20 mouse cellular contexts compared by ENCODE assay signal in the genomic region with DNA sequence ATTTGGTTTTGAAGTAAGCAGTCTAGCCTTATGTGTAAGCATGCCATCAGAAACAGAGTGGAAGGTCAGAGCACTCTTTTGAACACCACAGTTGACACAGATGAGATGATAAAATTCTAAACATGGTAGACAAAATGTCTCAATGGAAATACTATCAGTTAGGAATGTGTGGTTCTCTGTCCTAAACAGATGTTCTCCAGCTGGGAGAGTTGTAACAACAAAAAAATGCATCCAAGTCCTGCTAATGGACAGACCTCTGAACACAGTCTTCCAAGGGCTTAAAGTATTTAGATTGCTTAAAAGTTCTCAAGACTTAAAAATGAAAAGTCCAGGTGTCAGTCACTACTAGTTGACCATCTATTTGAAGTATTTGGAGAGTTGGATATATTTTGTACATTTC.
DNase-seq lines count a peak whose midpoint lies in the region; ATAC-seq and TF ChIP-seq lines count a peak whose summit lies in the region.
"Had no signal": no experiment of that assay in that cellular context is flagged by ENCODE, and none has a peak within 500 bp of the region (broad histone marks: within the 10 kb centered on the region; RNA-seq: fewer than 3 reads in every experiment).

No protein-coding gene starts in this region.

- no peak for TF ChIP-seq CTCF in gastrocnemius, adult 2 months (IDR thresholded peaks at IDR 0.05)

- no peak overlapping the region for H3K9ac ChIP-seq in lung, embryonic 16.5 days (ENCODE audit: low read length)
- H3K9ac ChIP-seq in hindbrain, embryonic 13.5 days, result no peak overlapping the region
- H3K9ac ChIP-seq: embryonic facial prominence, embryonic 12.5 days; embryonic facial prominence, embryonic 15.5 days; forebrain, embryonic 12.5 days; heart, embryonic 12.5 days; heart, embryonic 15.5 days; hindbrain, embryonic 14.5 days had no signal

- peaks cover 2% of the 10 kb centered on the region; the same call in 1 of the 2 replicates for H3K27me3 ChIP-seq in lung, embryonic 16.5 days (ENCODE audit: control insufficient read depth, insufficient read depth, low read depth, low read length)
- no peaks in the 10 kb centered on the region for H3K27me3 ChIP-seq in myocyte (ENCODE audit: control insufficient read depth, insufficient read depth, insufficient read length)
- H3K27me3 ChIP-seq in hindbrain, embryonic 13.5 days, result peaks cover 29% of the 10 kb centered on the region
- H3K27me3 ChIP-seq: heart, embryonic 12.5 days had no signal

- H3ac ChIP-seq in myocyte (ENCODE audit: control insufficient read depth, insufficient read length), result no peak overlapping the region

- intact Hi-C loops in gastrocnemius, adult 2 months (cut with DNase I), result loop anchor here (5.0 kb wide), 1 partner anchor 120 kb away; no protein-coding TSS in a partner anchor
- intact Hi-C loops in gastrocnemius, postnatal 14 days (cut with DNase I; ENCODE audit: low total_unique reads), result no loop called here

- H3K27ac ChIP-seq in gastrocnemius, adult 2 months, result peak overlapping the region; percentile 20; the same call in 1 of the 2 replicates
- H3K27ac ChIP-seq in lung, embryonic 16.5 days (ENCODE audit: low read length), result no peak overlapping the region
- H3K27ac ChIP-seq in hindbrain, embryonic 13.5 days, result no peak overlapping the region
- H3K27ac ChIP-seq: embryonic facial prominence, embryonic 12.5 days; embryonic facial prominence, embryonic 15.5 days; forebrain, embryonic 12.5 days; heart, embryonic 15.5 days; hindbrain, embryonic 10.5 days; hindbrain, embryonic 14.5 days; hindbrain, postnatal 0 days had no signal

- H3K4me1 ChIP-seq in lung, embryonic 16.5 days (replicated peaks; ENCODE audit: control insufficient read depth, insufficient read depth, low read length), result no peaks in the 10 kb centered on the region
- H3K4me1 ChIP-seq in hindbrain, embryonic 13.5 days (replicated peaks), result no peaks in the 10 kb centered on the region
- H3K4me1 ChIP-seq: embryonic facial prominence, embryonic 12.5 days; embryonic facial prominence, embryonic 15.5 days; forebrain, embryonic 12.5 days; heart, embryonic 12.5 days; heart, embryonic 15.5 days had no signal

- no peaks in the 10 kb centered on the region for H3K9me3 ChIP-seq in lung, embryonic 16.5 days (ENCODE audit: control insufficient read depth, low read length)
- no peaks in the 10 kb centered on the region for H3K9me3 ChIP-seq in hindbrain, embryonic 13.5 days
- H3K9me3 ChIP-seq: embryonic facial prominence, embryonic 12.5 days; embryonic facial prominence, embryonic 15.5 days; forebrain, embryonic 12.5 days; heart, embryonic 12.5 days; heart, embryonic 15.5 days; hindbrain, embryonic 10.5 days had no signal

- H3K79me2 ChIP-seq in myocyte (ENCODE audit: control insufficient read depth, insufficient read depth), result no peaks in the 10 kb centered on the region

- no peak for TF ChIP-seq POLR2A in myocyte (IDR thresholded peaks at IDR 0.05; ENCODE audit: insufficient read length, low read depth)

- H3K4me2 ChIP-seq in lung, embryonic 16.5 days (ENCODE audit: low read depth, low read length), result no peak overlapping the region
- H3K4me2 ChIP-seq in myocyte (ENCODE audit: low read depth), result peak overlapping the region; percentile 54
- no peak overlapping the region for H3K4me2 ChIP-seq in hindbrain, embryonic 13.5 days
- H3K4me2 ChIP-seq: embryonic facial prominence, embryonic 12.5 days; embryonic facial prominence, embryonic 15.5 days; forebrain, embryonic 12.5 days; heart, embryonic 12.5 days; heart, embryonic 15.5 days; hindbrain, embryonic 14.5 days had no signal

- ATAC-seq in lung, embryonic 16.5 days (ENCODE audit: low read depth), result 0 out of 2 replicates have a peak, but pooled peaks have one; percentile 38
- ATAC-seq in hindbrain, embryonic 13.5 days (ENCODE audit: low FRiP score), result no peak
- ATAC-seq: forebrain, embryonic 16.5 days; hindbrain, postnatal 0 days had no signal

- no peaks in the 10 kb centered on the region for H3K36me3 ChIP-seq in lung, embryonic 16.5 days (ENCODE audit: control insufficient read depth, insufficient read depth, low read length)
- no peaks in the 10 kb centered on the region for H3K36me3 ChIP-seq in myocyte (ENCODE audit: control insufficient read depth, insufficient read depth)
- no peaks in the 10 kb centered on the region for H3K36me3 ChIP-seq in hindbrain, embryonic 13.5 days
- H3K36me3 ChIP-seq: embryonic facial prominence, embryonic 12.5 days; embryonic facial prominence, embryonic 15.5 days; forebrain, embryonic 12.5 days; heart, embryonic 12.5 days; heart, embryonic 15.5 days; hindbrain, embryonic 10.5 days had no signal

- no peak for DNase-seq in gastrocnemius, adult 2 months
- DNase-seq in gastrocnemius, postnatal 14 days, result no peak
- no peak for DNase-seq in lung, postnatal 4 days
- peak; percentile 60 for DNase-seq in 3T3-L1 (ENCODE audit: low read depth, low spot score)
- DNase-seq: cerebellum, adult 11 months; cerebellum, adult 2 months; cerebellum, adult 9-11 months had no signal

- no peak overlapping the region for H3K4me3 ChIP-seq in gastrocnemius, adult 2 months
- no peak overlapping the region for H3K4me3 ChIP-seq in lung, embryonic 16.5 days (ENCODE audit: low read length)
- no peak overlapping the region for H3K4me3 ChIP-seq in myocyte
- H3K4me3 ChIP-seq in hindbrain, embryonic 13.5 days, result no peak overlapping the region
- H3K4me3 ChIP-seq: embryonic facial prominence, embryonic 12.5 days; embryonic facial prominence, embryonic 15.5 days; erythroblast, embryonic 14.5 days; forebrain, embryonic 12.5 days; heart, embryonic 12.5 days; heart, embryonic 15.5 days; hindbrain, embryonic 10.5 days had no signal

TF ChIP-seq in myocyte, 11 proteins besides CTCF, POLR2A, EP300 and RAD21:
- TF ChIP-seq E2F4 (IDR thresholded peaks at IDR 0.05; ENCODE audit: insufficient read depth) (no peak), MYOG (IDR thresholded peaks at IDR 0.05; ENCODE audit: control insufficient read depth in 1 of 3, insufficient read depth in 1 of 3, insufficient read length in 2 of 3, low read depth in 2 of 3) (no peak), MAX (IDR thresholded peaks at IDR 0.05; ENCODE audit: low read depth) (no peak), POLR2AphosphoS2 (IDR thresholded peaks at IDR 0.05; ENCODE audit: insufficient read length, low read depth) (no peak), MYOD1 (IDR thresholded peaks at IDR 0.05; ENCODE audit: control insufficient read depth in 1 of 3, insufficient read length in 2 of 3, low read depth in 2 of 3) (no peak), CEBPB (IDR thresholded peaks at IDR 0.05; ENCODE audit: insufficient read depth, poor library complexity, severe bottlenecking) (no peak), TCF3 (IDR thresholded peaks at IDR 0.05; ENCODE audit: insufficient read length, low read depth) (no peak), USF1 (IDR thresholded peaks at IDR 0.05; ENCODE audit: low read depth) (no peak), SRF (IDR thresholded peaks at IDR 0.05; ENCODE audit: control insufficient read depth, insufficient read length, low read depth) (no peak), REST (IDR thresholded peaks at IDR 0.05; ENCODE audit: insufficient read depth, insufficient read length) (no peak), TCF12 (IDR thresholded peaks at IDR 0.05; ENCODE audit: insufficient read depth, poor library complexity, severe bottlenecking) (no peak)
